Mouse (Mus musculus) myocyte (in vitro differentiated cells): ENCODE measurements at regions not wholly inside any gene's neighbourhood (a gene's known extent, or its start where the extent isn't known, plus 50 kb on each side); places are given as distances from the start of the nearest gene placed in this dataset.

ENCODE experiments used
- H3K27me3 ChIP-seq: one replicate; pipeline ENCODE4 v1.6.1; 2011; ENCODE audit not compliant: control insufficient read depth, insufficient read depth, insufficient read length
- H3K36me3 ChIP-seq: one replicate; pipeline ENCODE4 v1.6.1; 2011; ENCODE audit not compliant: control insufficient read depth, insufficient read depth
- H3K4me2 ChIP-seq: one replicate; pipeline ENCODE4 v1.6.1; 2011; ENCODE audit warnings: low read depth, control low read depth
- H3K4me3 ChIP-seq: one replicate; pipeline ENCODE4 v1.5.1; 2011; ENCODE audit warnings: mild to moderate bottlenecking, control low read depth, moderate library complexity
- H3K79me2 ChIP-seq: one replicate; pipeline ENCODE4 v1.6.1; 2011; ENCODE audit not compliant: control insufficient read depth, insufficient read depth
- H3ac ChIP-seq: one replicate; pipeline ENCODE4 v1.6.1; 2011; ENCODE audit not compliant: control insufficient read depth, insufficient read length
- CEBPB ChIP-seq: IDR thresholded peaks from 2 replicates; pipeline ENCODE4 v1.6.1; 2011; ENCODE audit warnings: mild to moderate bottlenecking, moderate library complexity; ENCODE audit not compliant: poor library complexity, insufficient read depth, severe bottlenecking
- E2F4 ChIP-seq: IDR thresholded peaks from one replicate; pipeline ENCODE4 v1.6.1; 2011; ENCODE audit warnings: mild to moderate bottlenecking, control low read depth, moderate library complexity; ENCODE audit not compliant: insufficient read depth
- MAX ChIP-seq: IDR thresholded peaks from one replicate; pipeline ENCODE4 v1.6.1; 2011; ENCODE audit warnings: low read depth, mild to moderate bottlenecking, control low read depth
- MYOD1 ChIP-seq, 3 experiments: IDR thresholded peaks; one replicate each; pipeline ENCODE4 v1.6.1; 2011; ENCODE audit warnings: control low read depth in 2 of 3, low read depth in 2 of 3, mild to moderate bottlenecking in 2 of 3, moderate library complexity in 1 of 3; ENCODE audit not compliant: insufficient read length in 2 of 3, control insufficient read depth in 1 of 3
- MYOG ChIP-seq, 3 experiments: IDR thresholded peaks; one replicate each; pipeline ENCODE4 v1.6.1; 2011; ENCODE audit warnings: control low read depth in 2 of 3, low read depth in 2 of 3, mild to moderate bottlenecking in 2 of 3; ENCODE audit not compliant: insufficient read length in 2 of 3, control insufficient read depth in 1 of 3, insufficient read depth in 1 of 3
- POLR2A ChIP-seq: IDR thresholded peaks from one replicate; pipeline ENCODE4 v1.6.1; 2011; ENCODE audit warnings: low read depth, mild to moderate bottlenecking, control low read depth, moderate library complexity; ENCODE audit not compliant: insufficient read length
- POLR2AphosphoS2 ChIP-seq: IDR thresholded peaks from one replicate; pipeline ENCODE4 v1.6.1; 2011; ENCODE audit warnings: low read depth, control low read depth; ENCODE audit not compliant: insufficient read length
- REST ChIP-seq: IDR thresholded peaks from one replicate; pipeline ENCODE4 v1.6.1; 2011; ENCODE audit warnings: mild to moderate bottlenecking, control low read depth, moderate library complexity; ENCODE audit not compliant: insufficient read depth, insufficient read length
- SRF ChIP-seq: IDR thresholded peaks from one replicate; pipeline ENCODE4 v1.6.1; 2011; ENCODE audit warnings: low read depth; ENCODE audit not compliant: control insufficient read depth, insufficient read length
- TCF12 ChIP-seq: IDR thresholded peaks from one replicate; pipeline ENCODE4 v1.6.1; 2011; ENCODE audit warnings: mild to moderate bottlenecking, control low read depth; ENCODE audit not compliant: poor library complexity, insufficient read depth, severe bottlenecking
- TCF3 ChIP-seq: IDR thresholded peaks from one replicate; pipeline ENCODE4 v1.6.1; 2011; ENCODE audit warnings: low read depth, control low read depth; ENCODE audit not compliant: insufficient read length
- USF1 ChIP-seq: IDR thresholded peaks from one replicate; pipeline ENCODE4 v1.6.1; 2011; ENCODE audit warnings: low read depth, mild to moderate bottlenecking, control low read depth, moderate library complexity

- Histone ChIP-seq H3K79me2 (no peaks in the 10 kb centered on the region), H3K4me2 (no peak overlapping the region), H3K4me3 (no peak overlapping the region), H3K27me3 (no peaks in the 10 kb centered on the region), H3ac (no peak overlapping the region), H3K36me3 (no peaks in the 10 kb centered on the region)
- TF ChIP-seq MAX (no peak), POLR2A (no peak), REST (no peak), SRF (no peak), E2F4 (no peak), TCF3 (no peak), POLR2AphosphoS2 (no peak), MYOG (IDR thresholded peaks at IDR 0.05; ENCODE audit: control insufficient read depth in 1 of 3, insufficient read depth in 1 of 3, insufficient read length in 2 of 3, low read depth in 2 of 3) (no peak), USF1 (no peak), MYOD1 (IDR thresholded peaks at IDR 0.05; ENCODE audit: control insufficient read depth in 1 of 3, insufficient read length in 2 of 3, low read depth in 2 of 3) (no peak), TCF12 (no peak), CEBPB (no peak)
These were observed 107.8 kb upstream of the Itga1 start for GRCm38 (mm10) chr13:115209402-115210192.

GRCm38 (mm10) chr13:115206723-115207122 lies 105.0 kb upstream of the Itga1 start:
- Histone ChIP-seq H3K36me3 (no peaks in the 10 kb centered on the region), H3K79me2 (no peaks in the 10 kb centered on the region), H3K4me3 (no peak overlapping the region), H3K4me2 (no peak overlapping the region), H3ac (no peak overlapping the region), H3K27me3 (no peaks in the 10 kb centered on the region)
- no peak for TF ChIP-seq MAX
- no peak for TF ChIP-seq SRF
- no peak for TF ChIP-seq TCF12
- no peak for TF ChIP-seq MYOD1 (IDR thresholded peaks at IDR 0.05; ENCODE audit: control insufficient read depth in 1 of 3, insufficient read length in 2 of 3, low read depth in 2 of 3)

- Histone ChIP-seq H3ac (no peak overlapping the region), H3K36me3 (no peaks in the 10 kb centered on the region), H3K4me3 (no peak overlapping the region), H3K79me2 (no peaks in the 10 kb centered on the region), H3K27me3 (no peaks in the 10 kb centered on the region), H3K4me2 (no peak overlapping the region)
- no peak for TF ChIP-seq CEBPB
- TF ChIP-seq TCF3: no peak
- no peak for TF ChIP-seq MAX
- no peak for TF ChIP-seq POLR2A
- no peak for TF ChIP-seq MYOD1 (IDR thresholded peaks at IDR 0.05; ENCODE audit: control insufficient read depth in 1 of 3, insufficient read length in 2 of 3, low read depth in 2 of 3)
- TF ChIP-seq USF1: no peak
- TF ChIP-seq E2F4: no peak
- no peak for TF ChIP-seq SRF
- no peak for TF ChIP-seq POLR2AphosphoS2
- TF ChIP-seq REST: no peak
These were observed 97.4 kb upstream of the Itga1 start for GRCm38 (mm10) chr13:115199166-115199565.

GRCm38 (mm10) chr13:115188066-115188465 lies 86.3 kb upstream of the Itga1 start:
- Histone ChIP-seq H3K36me3 (no peaks in the 10 kb centered on the region), H3K27me3 (no peaks in the 10 kb centered on the region), H3K79me2 (no peaks in the 10 kb centered on the region), H3K4me3 (no peak overlapping the region), H3K4me2 (no peak overlapping the region), H3ac (no peak overlapping the region)
- no peak for TF ChIP-seq MYOD1 (IDR thresholded peaks at IDR 0.05; ENCODE audit: control insufficient read depth in 1 of 3, insufficient read length in 2 of 3, low read depth in 2 of 3)
- no peak for TF ChIP-seq MAX
- no peak for TF ChIP-seq E2F4
- no peak for TF ChIP-seq TCF3
- no peak for TF ChIP-seq TCF12
- TF ChIP-seq POLR2A: no peak
- no peak for TF ChIP-seq MYOG (IDR thresholded peaks at IDR 0.05; ENCODE audit: control insufficient read depth in 1 of 3, insufficient read depth in 1 of 3, insufficient read length in 2 of 3, low read depth in 2 of 3)
- no peak for TF ChIP-seq CEBPB
- TF ChIP-seq REST: no peak
- no peak for TF ChIP-seq POLR2AphosphoS2

GRCm38 (mm10) chr13:115187356-115187755 lies 85.6 kb upstream of the Itga1 start:
- Histone ChIP-seq H3K27me3 (no peaks in the 10 kb centered on the region), H3K4me2 (no peak overlapping the region), H3ac (no peak overlapping the region), H3K4me3 (no peak overlapping the region), H3K36me3 (no peaks in the 10 kb centered on the region), H3K79me2 (no peaks in the 10 kb centered on the region)
- no peak for TF ChIP-seq MYOD1 (IDR thresholded peaks at IDR 0.05; ENCODE audit: control insufficient read depth in 1 of 3, insufficient read length in 2 of 3, low read depth in 2 of 3)
- no peak for TF ChIP-seq REST
- TF ChIP-seq POLR2AphosphoS2: no peak
- TF ChIP-seq USF1: no peak
- no peak for TF ChIP-seq E2F4
- TF ChIP-seq TCF12: no peak
- TF ChIP-seq CEBPB: no peak
